Mouse (Mus musculus): ENCODE measurements around the gene Avpr1b.

Gene Avpr1b

GRCm38 (mm10) chr1:131623644-131624043 lies 24.6 kb downstream of the Avpr1b start:
- no peak for DNase-seq

GRCm38 (mm10) chr1:131624175-131624835 lies 25.3 kb downstream of the Avpr1b start:
- DNase-seq: no peak

GRCm38 (mm10) chr1:131626200-131626599 lies 27.2 kb downstream of the Avpr1b start:
- DNase-seq: no peak

GRCm38 (mm10) chr1:131632216-131632615 lies 33.2 kb downstream of the Avpr1b start:
- peak; percentile 32 for DNase-seq

- DNase-seq: no peak
These were observed 35.5 kb downstream of the Avpr1b start for GRCm38 (mm10) chr1:131634495-131634894.

GRCm38 (mm10) chr1:131637791-131638540 lies 38.9 kb downstream of the Avpr1b start, which contains the start of gene Ctse:
Ctse (plus strand) TSS chr1:131638306.
- DNase-seq: no peak

GRCm38 (mm10) chr1:131638541-131639421 lies 39.7 kb downstream of the Avpr1b start:
- DNase-seq: no peak

- DNase-seq: no peak
These were observed 41.0 kb downstream of the Avpr1b start for GRCm38 (mm10) chr1:131640062-131640461.

GRCm38 (mm10) chr1:131641565-131641964 lies 42.5 kb downstream of the Avpr1b start:
- no peak for DNase-seq

GRCm38 (mm10) chr1:131642251-131642650 lies 43.2 kb downstream of the Avpr1b start:
- DNase-seq: no peak

- no peak for DNase-seq
These were observed 53.8 kb downstream of the Avpr1b start for GRCm38 (mm10) chr1:131652670-131653443.

GRCm38 (mm10) chr1:131655601-131656000 lies 56.6 kb downstream of the Avpr1b start:
- DNase-seq: no peak

GRCm38 (mm10) chr1:131657945-131658354 lies 58.9 kb downstream of the Avpr1b start:
- DNase-seq: peak; percentile 95

- no peak for DNase-seq
These were observed 60.6 kb downstream of the Avpr1b start for GRCm38 (mm10) chr1:131659512-131660085.

GRCm38 (mm10) chr1:131660266-131660665 lies 61.2 kb downstream of the Avpr1b start:
- DNase-seq: no peak

GRCm38 (mm10) chr1:131660716-131661472 lies 61.9 kb downstream of the Avpr1b start:
- DNase-seq: no peak
